Mouse (Mus musculus): ENCODE measurements at regions not wholly inside any gene's neighbourhood (a gene's known extent, or its start where the extent isn't known, plus 50 kb on each side); places are given as distances from the start of the nearest gene placed in this dataset.

DNA sequence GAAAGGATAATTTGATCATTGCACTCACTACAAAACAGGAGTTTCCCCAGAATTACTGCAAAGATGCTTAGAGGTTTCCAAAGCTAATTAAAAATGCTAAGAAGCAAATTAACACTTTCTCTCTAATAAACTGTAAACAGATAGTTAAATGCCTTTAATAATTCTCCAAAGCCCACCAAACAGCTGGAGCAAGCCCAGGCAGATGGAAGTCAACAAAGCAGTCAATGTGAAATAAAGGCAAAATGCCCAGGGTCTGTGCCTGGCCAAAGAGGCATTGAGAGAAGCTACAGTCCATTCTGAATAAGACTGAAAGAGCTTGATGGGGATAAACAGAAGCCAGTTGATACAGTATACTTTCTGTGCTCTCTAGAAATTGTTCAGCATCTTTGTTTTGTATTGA lies 215.6 kb upstream of the Lrfn5 start:
- no peak overlapping the region for H3K27ac ChIP-seq (ENCODE audit: low read depth, low read length)
- H3K36me3 ChIP-seq (ENCODE audit: control insufficient read depth, insufficient read depth, low read length): no peaks in the 10 kb centered on the region
- H3K9ac ChIP-seq (ENCODE audit: low read length): no peak overlapping the region
- no peak overlapping the region for H3K4me3 ChIP-seq (ENCODE audit: low read depth, low read length)
- H3K9me3 ChIP-seq (replicated peaks; ENCODE audit: control insufficient read depth, low read length): no peaks in the 10 kb centered on the region
- H3K4me2 ChIP-seq (ENCODE audit: low read length): no peak overlapping the region
- no peaks in the 10 kb centered on the region for H3K4me1 ChIP-seq (ENCODE audit: control insufficient read depth, insufficient read depth, low read length)
- DNase-seq (ENCODE audit: low spot score) (peak; percentile 63), ATAC-seq (no peak)
- no peaks in the 10 kb centered on the region for H3K27me3 ChIP-seq (replicated peaks; ENCODE audit: control insufficient read depth, insufficient read depth, low read length)

DNA sequence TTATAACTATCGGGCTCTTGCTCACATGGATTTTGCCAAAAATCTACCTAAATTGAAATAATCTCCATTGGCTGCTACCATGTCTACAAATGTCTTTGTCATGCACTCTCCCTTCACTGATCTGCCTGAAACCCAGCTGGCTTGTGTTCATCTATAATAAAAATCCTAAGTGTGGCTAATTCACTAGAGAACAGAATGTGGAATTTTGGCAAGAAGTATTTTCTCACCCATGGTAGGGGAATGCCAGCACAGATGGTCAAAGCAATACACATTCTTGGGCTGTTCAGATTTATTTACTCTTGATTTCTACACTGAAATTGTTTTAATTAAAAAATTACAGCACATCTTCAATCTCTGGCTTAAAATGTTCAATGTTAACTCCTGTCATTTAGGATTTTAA lies 200.8 kb upstream of the Lrfn5 start:
- ATAC-seq (peak; percentile 81; the same call in 1 of the 2 replicates), DNase-seq (ENCODE audit: low spot score) (peak; percentile 79)
- WGBS: 69% methylated on average over 1 of the region's 1 CpGs
- H3K27ac ChIP-seq (ENCODE audit: low read depth, low read length): no peak overlapping the region
- no peaks in the 10 kb centered on the region for H3K9me3 ChIP-seq (replicated peaks; ENCODE audit: control insufficient read depth, low read length)
- no peak overlapping the region for H3K4me2 ChIP-seq (ENCODE audit: low read length)
- no peak overlapping the region for H3K9ac ChIP-seq (ENCODE audit: low read length)
- no peak overlapping the region for H3K4me3 ChIP-seq (ENCODE audit: low read depth, low read length)
- H3K4me1 ChIP-seq (ENCODE audit: control insufficient read depth, insufficient read depth, low read length): no peaks in the 10 kb centered on the region
- no peaks in the 10 kb centered on the region for H3K36me3 ChIP-seq (ENCODE audit: control insufficient read depth, insufficient read depth, low read length)
- no peaks in the 10 kb centered on the region for H3K27me3 ChIP-seq (replicated peaks; ENCODE audit: control insufficient read depth, insufficient read depth, low read length)

DNA sequence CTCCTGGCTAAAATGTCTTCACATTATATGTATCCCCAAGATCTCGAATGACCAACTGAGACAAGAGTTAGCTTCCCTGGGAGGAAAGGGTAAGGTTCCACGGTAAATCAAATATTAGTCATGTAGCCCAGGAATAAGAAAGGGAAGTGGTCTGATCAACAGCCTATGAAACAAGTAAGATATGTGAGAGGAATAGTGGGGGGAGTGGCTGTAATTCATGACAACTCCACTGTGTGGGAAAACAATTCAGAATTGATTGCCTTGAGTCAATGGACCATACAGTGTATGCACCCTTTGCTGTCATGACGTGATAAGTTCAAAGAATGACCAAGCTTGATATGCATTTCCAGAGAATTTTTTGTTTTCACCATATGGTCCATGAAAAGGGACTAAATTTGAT lies 190.8 kb upstream of the Lrfn5 start:
- Histone ChIP-seq H3K4me1 (ENCODE audit: control insufficient read depth, insufficient read depth, low read length) (no peaks in the 10 kb centered on the region), H3K27me3 (replicated peaks; ENCODE audit: control insufficient read depth, insufficient read depth, low read length) (no peaks in the 10 kb centered on the region), H3K27ac (ENCODE audit: low read depth, low read length) (no peak overlapping the region), H3K9me3 (replicated peaks; ENCODE audit: control insufficient read depth, low read length) (no peaks in the 10 kb centered on the region), H3K9ac (ENCODE audit: low read length) (no peak overlapping the region), H3K4me3 (ENCODE audit: low read depth, low read length) (no peak overlapping the region), H3K36me3 (ENCODE audit: control insufficient read depth, insufficient read depth, low read length) (no peaks in the 10 kb centered on the region), H3K4me2 (ENCODE audit: low read length) (no peak overlapping the region)
- ATAC-seq (no peak), DNase-seq (ENCODE audit: low spot score) (no peak)
- 83% methylated on average over 3 of the region's 3 CpGs for WGBS

Measured in forebrain, embryonic 14.5 days (tissue).